ENCODE assay signal across 9 mouse cellular contexts in genomic region chr5:22345894-22346635, GRCm38 (mm10). TPM values are rescaled to one million over a fixed set of nuclear protein-coding genes. Genes with fewer than 3 reads are reported as not detected.
DNase-seq lines count a peak whose midpoint lies in the region; ATAC-seq and TF ChIP-seq lines count a peak whose summit lies in the region.
"Had no signal": no experiment of that assay in that cellular context is flagged by ENCODE, and none has a peak within 500 bp of the region (broad histone marks: within the 10 kb centered on the region; RNA-seq: fewer than 3 reads in every experiment).

No protein-coding gene starts in this region.

- H3K36me3 ChIP-seq in limb, embryonic 11.5 days (ENCODE audit: control insufficient read depth, insufficient read depth, low read length), result no peaks in the 10 kb centered on the region
- H3K36me3 ChIP-seq in limb, embryonic 10.5 days, result no peaks in the 10 kb centered on the region
- no peaks in the 10 kb centered on the region for H3K36me3 ChIP-seq in limb, embryonic 13.5 days
- no peaks in the 10 kb centered on the region for H3K36me3 ChIP-seq in neural tube, embryonic 14.5 days (ENCODE audit: control insufficient read depth, insufficient read depth, low read length)

- H3K9ac ChIP-seq in limb, embryonic 11.5 days (ENCODE audit: low read length), result no peak overlapping the region
- no peak overlapping the region for H3K9ac ChIP-seq in limb, embryonic 13.5 days
- 0 out of 2 replicates have a peak overlapping the region, but pooled peaks have one; percentile 83 for H3K9ac ChIP-seq in neural tube, embryonic 14.5 days (replicated peaks; ENCODE audit: low read depth, low read length)

- DNase-seq in cerebellum, adult 2 months, result peak; percentile 42 to 64
- no peak for DNase-seq in cerebellum, postnatal 36 days
- peak; percentile 22 for DNase-seq in limb, embryonic 11.5 days (ENCODE audit: low spot score)
- no peak for DNase-seq in limb, embryonic 10.5 days (ENCODE audit: low spot score)
- DNase-seq: thymus, adult 2 months had no signal

- WGBS in cerebellum, adult 2 months, result 13% methylated on average over 14 of the region's 14 CpGs
- 35% methylated on average over 14 of the region's 14 CpGs for WGBS in limb, embryonic 11.5 days
- WGBS in limb, embryonic 10.5 days, result 35% methylated on average over 14 of the region's 14 CpGs
- 28% methylated on average over 14 of the region's 14 CpGs for WGBS in limb, embryonic 13.5 days
- 29% methylated on average over 14 of the region's 14 CpGs for WGBS in neural tube, embryonic 14.5 days

- no peak for TF ChIP-seq POLR2A in cerebellum, adult 2 months (IDR thresholded peaks at IDR 0.05; ENCODE audit: borderline replicate concordance, insufficient read depth, low read length)

- H3K4me1 ChIP-seq in cerebellum, adult 2 months (ENCODE audit: control insufficient read depth, insufficient read depth, low read length), result peaks cover 13% of the 10 kb centered on the region
- 0 out of 2 replicates have a peak, but pooled peaks cover 3% of the 10 kb centered on the region for H3K4me1 ChIP-seq in limb, embryonic 11.5 days (ENCODE audit: control insufficient read depth, insufficient read depth, low read length)
- peaks cover 24% of the 10 kb centered on the region for H3K4me1 ChIP-seq in limb, embryonic 10.5 days
- peaks cover 17% of the 10 kb centered on the region for H3K4me1 ChIP-seq in limb, embryonic 13.5 days
- peaks cover 8% of the 10 kb centered on the region for H3K4me1 ChIP-seq in neural tube, embryonic 14.5 days (ENCODE audit: control insufficient read depth, insufficient read depth, low read length)

- ATAC-seq in limb, embryonic 11.5 days (ENCODE audit: insufficient number of reproducible peaks, low FRiP score, low TSS enrichment, low read depth), result no peak
- ATAC-seq in limb, embryonic 13.5 days (ENCODE audit: low FRiP score, low read depth), result no peak
- no peak for ATAC-seq in neural tube, embryonic 14.5 days (ENCODE audit: low read depth)
- ATAC-seq in activated CD4-positive, CD25-positive, alpha-beta regulatory T cell, adult 4 months, result no peak
- no peak for ATAC-seq in CD4-positive, CD25-positive, alpha-beta regulatory T cell, adult 4 months

- no peak overlapping the region for H3K4me2 ChIP-seq in limb, embryonic 11.5 days (ENCODE audit: low read depth, severe bottlenecking)
- H3K4me2 ChIP-seq in limb, embryonic 13.5 days (replicated peaks), result peak overlapping the region; percentile 94; the same call in 1 of the 2 replicates
- peak overlapping the region; percentile 73 for H3K4me2 ChIP-seq in neural tube, embryonic 14.5 days (ENCODE audit: low read depth, low read length)

- no peak for TF ChIP-seq CTCF in cerebellum, adult 2 months (IDR thresholded peaks at IDR 0.05; ENCODE audit: borderline replicate concordance, insufficient read depth, low read depth, low read length)

- H3K27me3 ChIP-seq in cerebellum, adult 2 months (ENCODE audit: control insufficient read depth, insufficient read depth, low read length), result no peaks in the 10 kb centered on the region
- peaks cover 48% of the 10 kb centered on the region for H3K27me3 ChIP-seq in limb, embryonic 11.5 days (ENCODE audit: control insufficient read depth, insufficient read depth, low read length)
- peaks cover 83% of the 10 kb centered on the region for H3K27me3 ChIP-seq in limb, embryonic 10.5 days (ENCODE audit: low read depth, poor library complexity, severe bottlenecking)
- H3K27me3 ChIP-seq in limb, embryonic 13.5 days, result peaks cover 88% of the 10 kb centered on the region
- H3K27me3 ChIP-seq in neural tube, embryonic 14.5 days (ENCODE audit: control insufficient read depth, insufficient read depth, low read length), result no peaks in the 10 kb centered on the region

- peak overlapping the region; percentile 75 for H3K4me3 ChIP-seq in cerebellum, adult 2 months (replicated peaks; ENCODE audit: insufficient read depth, low read depth, low read length)
- H3K4me3 ChIP-seq in limb, embryonic 11.5 days (ENCODE audit: low read depth, low read length), result no peak overlapping the region
- H3K4me3 ChIP-seq in limb, embryonic 10.5 days, result no peak overlapping the region
- H3K4me3 ChIP-seq in limb, embryonic 13.5 days, result no peak overlapping the region
- peak overlapping the region; percentile 62; the same call in 1 of the 2 replicates for H3K4me3 ChIP-seq in neural tube, embryonic 14.5 days (ENCODE audit: low read depth, low read length)

- H3K27ac ChIP-seq in cerebellum, adult 2 months (ENCODE audit: insufficient read depth, low read length), result peak overlapping the region; percentile 99
- H3K27ac ChIP-seq in limb, embryonic 11.5 days (replicated peaks; ENCODE audit: low read depth, low read length), result no peak overlapping the region
- no peak overlapping the region for H3K27ac ChIP-seq in limb, embryonic 10.5 days
- no peak overlapping the region for H3K27ac ChIP-seq in limb, embryonic 13.5 days
- H3K27ac ChIP-seq in neural tube, embryonic 14.5 days (ENCODE audit: low read depth, low read length), result peak overlapping the region; percentile 92; the same call in 1 of the 2 replicates

- H3K9me3 ChIP-seq in limb, embryonic 11.5 days (ENCODE audit: control insufficient read depth, low read length), result no peaks in the 10 kb centered on the region
- H3K9me3 ChIP-seq in limb, embryonic 10.5 days (replicated peaks), result no peaks in the 10 kb centered on the region
- H3K9me3 ChIP-seq in limb, embryonic 13.5 days, result no peaks in the 10 kb centered on the region
- no peaks in the 10 kb centered on the region for H3K9me3 ChIP-seq in neural tube, embryonic 14.5 days (ENCODE audit: control insufficient read depth, low read length)

RNA-seq across cellular contexts. Expression of gene Reln, which starts 1.6 kb away (rescaled TPM):
- polyA plus RNA-seq in cerebellum, adult 2 months (2012; rRNA removed), result 184 and 204 TPM in 2 replicates
- 1.1 and 1.8 TPM in 2 replicates for polyA plus RNA-seq in limb, embryonic 11.5 days (2014; fragmentation: Nextera tagmentation; extraction: Ambion mirVana)
- 0.71 and 1.2 TPM in 2 replicates for polyA plus RNA-seq in limb, embryonic 10.5 days (2016; fragmentation: Nextera tagmentation; extraction: Ambion mirVana)
- polyA plus RNA-seq in limb, embryonic 13.5 days (2015; fragmentation: Nextera tagmentation; extraction: Ambion mirVana), result 2.2 and 2.3 TPM in 2 replicates
- polyA plus RNA-seq in neural tube, embryonic 14.5 days (2014; fragmentation: Nextera tagmentation; extraction: Ambion mirVana), result 118 and 125 TPM in 2 replicates
- under 1 TPM in 1 of 2 experiments, not detected in 1; 0.46 TPM for polyA plus RNA-seq in activated CD4-positive, CD25-positive, alpha-beta regulatory T cell, adult 4 months (2017; shearing (Covaris generic))
- under 1 TPM in 1 of 2 experiments, not detected in 1; 0.24 TPM for polyA plus RNA-seq in CD4-positive, CD25-positive, alpha-beta regulatory T cell, adult 4 months (2017; shearing (Covaris generic))

Comparison
In these comparisons a context has a peak if more than half of its experiments do, and no peak if none do; other contexts are left out.
1. DNase-seq: peak in cerebellum, adult 2 months (2 of 2) and limb, embryonic 11.5 days (single experiment); none in cerebellum, postnatal 36 days (0 of 2) and limb, embryonic 10.5 days (single experiment).
2. H3K27ac ChIP-seq: peak in cerebellum, adult 2 months (single experiment) and neural tube, embryonic 14.5 days (single experiment); none in limb, embryonic 11.5 days (single experiment), limb, embryonic 10.5 days (single experiment) and limb, embryonic 13.5 days (single experiment).
3. H3K4me3 ChIP-seq: peak in cerebellum, adult 2 months (single experiment) and neural tube, embryonic 14.5 days (single experiment); none in limb, embryonic 11.5 days (single experiment), limb, embryonic 10.5 days (single experiment) and limb, embryonic 13.5 days (single experiment).
4. RNA of gene Reln, which starts 1.6 kb away (polyA plus RNA-seq): 184 to 204 TPM in cerebellum, adult 2 months and 118 to 125 TPM in neural tube, embryonic 14.5 days; 2.2 to 2.3 TPM in limb, embryonic 13.5 days, 1.1 to 1.8 TPM in limb, embryonic 11.5 days, 0.71 to 1.2 TPM in limb, embryonic 10.5 days, 0.46 TPM in activated CD4-positive, CD25-positive, alpha-beta regulatory T cell, adult 4 months and 0.24 TPM in CD4-positive, CD25-positive, alpha-beta regulatory T cell, adult 4 months; every median in the first group is over 10 times any median in the second.